In the genomic region with DNA sequence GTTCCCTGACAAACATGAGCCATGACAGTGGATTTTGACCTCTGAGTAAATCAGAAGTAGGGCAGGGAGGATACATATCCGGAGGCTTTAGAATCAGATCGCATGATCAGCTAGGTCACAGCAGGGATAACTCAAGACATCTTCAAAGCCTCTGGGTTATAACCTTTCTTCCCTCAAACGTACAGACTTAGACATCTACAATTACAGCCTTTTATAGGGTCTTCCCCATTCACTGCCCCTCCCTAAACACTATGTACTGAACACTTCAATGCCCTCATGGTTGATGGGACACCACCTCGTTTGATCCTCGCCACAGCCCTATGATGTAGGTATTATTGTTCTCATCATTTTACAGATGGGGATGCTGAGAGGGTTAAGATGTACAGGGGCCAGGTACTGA, we compare ENCODE assay signal across 18 mouse cellular contexts.
"Had no signal": no experiment of that assay in that cellular context is flagged by ENCODE, and none has a peak within 500 bp of the region (broad histone marks: within the 10 kb centered on the region; RNA-seq: fewer than 3 reads in every experiment).

No protein-coding gene starts in this region.

- H3K4me2 ChIP-seq: lung, embryonic 15.5 days; midbrain, embryonic 11.5 days; midbrain, embryonic 13.5 days; midbrain, embryonic 15.5 days; neural tube, embryonic 13.5 days; stomach, embryonic 15.5 days had no signal

- H3K4me3 ChIP-seq: lung, embryonic 15.5 days; megakaryocyte, embryonic 14.5 days; midbrain, embryonic 13.5 days; midbrain, embryonic 15.5 days; neural tube, embryonic 13.5 days; stomach, embryonic 15.5 days had no signal

- H3K4me1 ChIP-seq: megakaryocyte, embryonic 14.5 days; midbrain, embryonic 15.5 days; stomach, embryonic 15.5 days had no signal

- H3K36me3 ChIP-seq: lung, embryonic 15.5 days; midbrain, embryonic 13.5 days; midbrain, embryonic 15.5 days; neural tube, embryonic 13.5 days; stomach, embryonic 15.5 days had no signal

- H3K27ac ChIP-seq: lung, embryonic 15.5 days; macrophage; midbrain, embryonic 13.5 days; midbrain, embryonic 15.5 days; neural tube, embryonic 13.5 days; stomach, embryonic 15.5 days; stomach, postnatal 0 days had no signal

- ATAC-seq: liver, postnatal 0 days; lung, postnatal 0 days; midbrain, embryonic 13.5 days; midbrain, embryonic 15.5 days had no signal

- H3K9me3 ChIP-seq: lung, embryonic 15.5 days; megakaryocyte, embryonic 14.5 days; midbrain, embryonic 13.5 days; midbrain, embryonic 15.5 days; neural tube, embryonic 13.5 days; stomach, embryonic 15.5 days had no signal

- DNase-seq: liver, postnatal 0 days; lung, adult 2 months; lung, postnatal 14 days; lung, postnatal 36 days; right cerebral cortex, postnatal 14 days; thymus, adult 2 months; thymus, postnatal 25 days; thymus, postnatal 4 days had no signal

- H3K9ac ChIP-seq: liver, postnatal 0 days; lung, embryonic 15.5 days; midbrain, embryonic 13.5 days; midbrain, embryonic 15.5 days; neural tube, embryonic 13.5 days; stomach, embryonic 15.5 days had no signal

- H3K27me3 ChIP-seq: lung, embryonic 15.5 days; megakaryocyte, embryonic 14.5 days; midbrain, embryonic 13.5 days; midbrain, embryonic 15.5 days; neural tube, embryonic 13.5 days; stomach, embryonic 15.5 days had no signal
